Mouse (Mus musculus) CH12.LX (cell line): ENCODE results near the gene Tnnt2.

Experiments
- CTCF ChIP-seq, 2 experiments: IDR thresholded peaks in 1 of 2; conservative IDR thresholded peaks in 1 of 2; 2 replicates each; pipeline ENCODE4 v1.5.1; 2011 to 2012; ENCODE audit warnings: low read depth in 2 of 2, low read length in 2 of 2, improper control_type of control experiment in 1 of 2, inconsistent platforms in 1 of 2, mild to moderate bottlenecking in 1 of 2, moderate library complexity in 1 of 2
- E2F4 ChIP-seq: IDR thresholded peaks from 2 replicates; pipeline ENCODE4 v1.6.1; 2011; ENCODE audit warnings: low read depth, low read length, improper control_type of control experiment; ENCODE audit not compliant: insufficient replicate concordance
- MAZ ChIP-seq: IDR thresholded peaks from 2 replicates; pipeline ENCODE4 v1.6.1; 2012; ENCODE audit warnings: low read depth, mild to moderate bottlenecking, inconsistent platforms, low read length, improper control_type of control experiment, moderate library complexity
- MYC ChIP-seq: IDR thresholded peaks from 2 replicates; pipeline ENCODE4 v1.6.1; 2011; ENCODE audit warnings: low read depth, mild to moderate bottlenecking, improper control_type of control experiment, low read length
- POLR2AphosphoS2 ChIP-seq: IDR thresholded peaks from 2 replicates; pipeline ENCODE4 v1.6.1; 2011; ENCODE audit warnings: low read depth, low read length, improper control_type of control experiment
- ZC3H11A ChIP-seq: IDR thresholded peaks from 2 replicates; pipeline ENCODE4 v1.6.1; 2012; ENCODE audit warnings: low read depth, mild to moderate bottlenecking, inconsistent platforms, low read length, improper control_type of control experiment
- ZNF384 ChIP-seq: IDR thresholded peaks from 2 replicates; pipeline ENCODE4 v1.6.1; 2012; ENCODE audit warnings: low read depth, low read length, improper control_type of control experiment, inconsistent platforms

GRCm38 (mm10) chr1:135789815-135790214 is 46.3 kb upstream of the Tnnt2 start:
- TF ChIP-seq E2F4, result no peak
- no peak for TF ChIP-seq ZC3H11A
- peak; percentile 88 to 91 for TF ChIP-seq CTCF (conservative IDR thresholded peaks at IDR 0.05 in 1 of 2, IDR thresholded peaks at IDR 0.05 in 1 of 2; ENCODE audit: low read depth in 2 of 2, low read length in 2 of 2)
- no peak for TF ChIP-seq ZNF384
- TF ChIP-seq MAZ, result no peak
- TF ChIP-seq POLR2AphosphoS2, result no peak
- no peak for TF ChIP-seq MYC
